Mouse (Mus musculus) B cell, adult 62 days (primary cell): ENCODE data around the gene Olfr1393. TPM values are rescaled to one million over a fixed set of nuclear protein-coding genes. Genes with fewer than 3 reads are reported as not detected.

Experiments
- total RNA-seq: library from RNA; stranded (reverse); gene quantifications from 4 replicates; pipeline ENCODE4 v1.2.4, GENCODE M21; 2023

The Olfr1393 gene
- total RNA-seq, result 0.66 to 2.0 TPM (median 0.83 TPM) in 4 replicates

GRCm38 (mm10) chr11:49278222-49278621, at the start of gene Olfr1393:
TSS of gene Olfr1393 (plus strand) at chr11:49278304.

GRCm38 (mm10) chr11:49243727-49244594, 34.1 kb upstream of the Olfr1393 start, which contains the start of gene Mgat1:
TSS of gene Mgat1 (plus strand) at chr11:49244191.

GRCm38 (mm10) chr11:49284982-49285381, 6.9 kb downstream of the Olfr1393 start, which contains the start of gene Olfr1392:
TSS of gene Olfr1392 (plus strand) at chr11:49285282.

GRCm38 (mm10) chr11:49304441-49304840, 26.3 kb downstream of the Olfr1393 start, which contains the start of gene Olfr10:
TSS of gene Olfr10 (plus strand) at chr11:49304741.

GRCm38 (mm10) chr11:49322442-49322841, 44.3 kb downstream of the Olfr1393 start, which contains the start of gene Olfr1391:
TSS of gene Olfr1391 (plus strand) at chr11:49322742.

Other genes starting within 250 kb of the Olfr1393 start
- 113 to 124 TPM (median 119 TPM) in 4 replicates for gene 9930111J21Rik2, start 227.1 kb upstream of the Olfr1393 start, total RNA-seq
- 2.7 to 8.7 TPM (median 4.8 TPM) in 4 replicates for gene Tgtp2, start 214.1 kb upstream of the Olfr1393 start, total RNA-seq
- gene Ifi47, start 201.7 kb upstream of the Olfr1393 start, total RNA-seq, result 29.1 to 36.8 TPM (median 33.6 TPM) in 4 replicates
- gene Olfr1396, start 163.4 kb upstream of the Olfr1393 start, total RNA-seq, result not detected in 4 replicates
- gene Olfr1395, start 136.0 kb upstream of the Olfr1393 start, total RNA-seq, result not detected in 4 replicates
- not detected in 4 replicates for gene Olfr1394, start 123.9 kb upstream of the Olfr1393 start, total RNA-seq
- gene Btnl9, start 91.1 kb upstream of the Olfr1393 start, total RNA-seq, result not detected in 4 replicates
- gene Zfp62, start 75.0 kb upstream of the Olfr1393 start, total RNA-seq, result 140 to 150 TPM (median 144 TPM) in 4 replicates
- 152 to 167 TPM (median 157 TPM) in 4 replicates for gene Mgat1, start 34.1 kb upstream of the Olfr1393 start, total RNA-seq
- 0.63 TPM in 1 of 4 replicates, not detected in the others for gene Olfr1392, start 7.0 kb downstream of the Olfr1393 start, total RNA-seq
- not detected in 4 replicates for gene Olfr10, start 26.4 kb downstream of the Olfr1393 start, total RNA-seq
- not detected in 4 replicates for gene Olfr1391, start 44.4 kb downstream of the Olfr1393 start, total RNA-seq
- not detected in 4 replicates for gene Olfr1390, start 56.9 kb downstream of the Olfr1393 start, total RNA-seq
- not detected in 4 replicates for gene Olfr1389, start 144.8 kb downstream of the Olfr1393 start, total RNA-seq
- 0.24 to 0.70 TPM (median 0.39 TPM) in 4 replicates for gene Olfr1388, start 158.3 kb downstream of the Olfr1393 start, total RNA-seq
- not detected in 4 replicates for gene Olfr1387, start 177.0 kb downstream of the Olfr1393 start, total RNA-seq
- not detected in 4 replicates for gene Olfr1386, start 186.7 kb downstream of the Olfr1393 start, total RNA-seq
- 0.17 to 0.18 TPM in 2 of 4 replicates, not detected in the others for gene Olfr1385, start 210.8 kb downstream of the Olfr1393 start, total RNA-seq
- gene Olfr1384, start 228.4 kb downstream of the Olfr1393 start, total RNA-seq, result not detected in 4 replicates
- not detected in 4 replicates for gene Olfr1383, start 241.3 kb downstream of the Olfr1393 start, total RNA-seq
- gene Olfr1382, start 249.9 kb downstream of the Olfr1393 start, total RNA-seq, result not detected in 4 replicates